Mouse (Mus musculus) heart, adult 2 months (tissue): Measurements from ENCODE around the gene Rnf19b. TPM values are rescaled to one million over a fixed set of nuclear protein-coding genes. Genes with fewer than 3 reads are reported as not detected.

Source experiments
- DNase-seq, 2 experiments: peaks; one replicate each; pipeline ENCODE4 v3.0.0; 2021
- H3K27ac ChIP-seq: fragments of 200-600 bp; 2 replicates; pipeline ENCODE4 v1.8.1; 2022
- H3K27me3 ChIP-seq: fragments of 200-500 bp; 2 replicates; pipeline ENCODE4 v1.6.1; 2012; ENCODE audit warnings: mild to moderate bottlenecking, low read length, inconsistent platforms, mixed read lengths; ENCODE audit not compliant: control insufficient read depth, insufficient read depth
- H3K36me3 ChIP-seq: fragments of 200-500 bp; 2 replicates; pipeline ENCODE4 v1.6.1; 2012; ENCODE audit warnings: low read length, inconsistent platforms; ENCODE audit not compliant: control insufficient read depth, insufficient read depth
- H3K4me1 ChIP-seq: fragments of 200-500 bp; 2 replicates; pipeline ENCODE4 v1.6.1; 2011; ENCODE audit warnings: low read length; ENCODE audit not compliant: control insufficient read depth, insufficient read depth
- H3K4me3 ChIP-seq: fragments of 200-600 bp; 2 replicates; pipeline ENCODE4 v1.8.1; 2022
- H3K79me2 ChIP-seq: fragments of 200-500 bp; replicated peaks from 2 replicates; pipeline ENCODE4 v1.6.1; 2012; ENCODE audit warnings: mild to moderate bottlenecking, inconsistent platforms, low read length, moderate library complexity, mixed read lengths; ENCODE audit not compliant: control insufficient read depth, insufficient read depth
- H3K9ac ChIP-seq: fragments of 200-500 bp; 2 replicates; pipeline ENCODE4 v1.6.1; 2012; ENCODE audit warnings: low read depth, mild to moderate bottlenecking, control low read depth, inconsistent platforms, low read length, mixed read lengths
- CTCF ChIP-seq: fragments of 200-600 bp; IDR thresholded peaks from 2 replicates; pipeline ENCODE4 v1.8.1; 2022; ENCODE audit warnings: antibody characterized with exemption, mild to moderate bottlenecking, moderate library complexity
- EP300 ChIP-seq: fragments of 200-500 bp; IDR thresholded peaks from 2 replicates; pipeline ENCODE4 v1.6.1; 2011; ENCODE audit warnings: low read depth, low read length, control low read depth; ENCODE audit not compliant: insufficient read depth
- POLR2A ChIP-seq: fragments of 200-500 bp; IDR thresholded peaks from 2 replicates; pipeline ENCODE4 v1.6.1; 2011; ENCODE audit warnings: mild to moderate bottlenecking, low read depth, low read length, control low read depth; ENCODE audit not compliant: insufficient read depth
- WGBS: fragments of 180-500 bp; shearing (Covaris S2); methylation state at CpG from one replicate; pipeline ENCODE4 v1.1.7; 2018; 5-methylcytosine and 5-hydroxymethylcytosine counted together
- intact Hi-C: fragments of 180-260 bp; cut with DNase I; formaldehyde crosslinking; loops from one replicate; pipeline ENCODE4 v1.15.1; 2025
- polyA plus RNA-seq: library from polyadenylated mRNA; depleted of rRNA; stranded (reverse); fragments of >200 nt; gene quantifications from 2 replicates; pipeline ENCODE4 v1.2.3, GENCODE M21; 2012
- total RNA-seq, 2 experiments: library from RNA; stranded (reverse); gene quantifications; 2 replicates each; pipeline ENCODE4 v1.2.3; 2021

The Rnf19b gene
- total and polyA plus RNA-seq, 3 experiments: 21.1 to 28.1 (median 27.1) TPM

- Histone ChIP-seq H3K27ac (no peak overlapping the region), H3K4me1 (no peaks in the 10 kb centered on the region), H3K79me2 (no peaks in the 10 kb centered on the region), H3K4me3 (no peak overlapping the region), H3K27me3 (no peaks in the 10 kb centered on the region), H3K36me3 (no peaks in the 10 kb centered on the region), H3K9ac (no peak overlapping the region)
- DNase-seq: no peak
- TF ChIP-seq POLR2A: no peak
- no peak for TF ChIP-seq EP300
- TF ChIP-seq CTCF: no peak
- 93% methylated on average over 9 of the region's 9 CpGs for WGBS
- intact Hi-C loops: loop anchor here (10.0 kb wide), 1 partner anchor 370 kb away; no protein-coding TSS in a partner anchor
Measured at GRCm38 (mm10) chr4:129084896-129085295, 26.8 kb downstream of the Rnf19b start.

- Histone ChIP-seq H3K27me3 (no peaks in the 10 kb centered on the region), H3K79me2 (no peaks in the 10 kb centered on the region), H3K9ac (no peak overlapping the region), H3K27ac (no peak overlapping the region), H3K4me1 (no peaks in the 10 kb centered on the region), H3K36me3 (no peaks in the 10 kb centered on the region), H3K4me3 (no peak overlapping the region)
- intact Hi-C loops: loop anchor here (1.0 to 10.0 kb wide), 4 partner anchors 115 to 371 kb away; no protein-coding TSS in a partner anchor
- peak; percentile 94 for TF ChIP-seq CTCF
- 0 out of 2 replicates have a peak, but pooled peaks have one; percentile 56 for TF ChIP-seq EP300
- no peak for TF ChIP-seq POLR2A
- peak; percentile 42 to 70 for DNase-seq
- WGBS: 28% methylated on average over 8 of the region's 8 CpGs
Measured at GRCm38 (mm10) chr4:129086078-129086477, 28.0 kb downstream of the Rnf19b start.

GRCm38 (mm10) chr4:129087850-129088249, 29.8 kb downstream of the Rnf19b start:
- H3K27me3 ChIP-seq: no peaks in the 10 kb centered on the region
- H3K4me3 ChIP-seq: no peak overlapping the region
- 55% methylated on average over 5 of the region's 5 CpGs for WGBS
- intact Hi-C loops: loop anchor here (10.0 kb wide), 1 partner anchor 373 kb away; no protein-coding TSS in a partner anchor
- H3K36me3 ChIP-seq: no peaks in the 10 kb centered on the region
- no peaks in the 10 kb centered on the region for H3K4me1 ChIP-seq
- H3K27ac ChIP-seq: no peak overlapping the region
- H3K9ac ChIP-seq: no peak overlapping the region
- TF ChIP-seq POLR2A (no peak), CTCF (no peak), EP300 (no peak)
- DNase-seq: no peak
- H3K79me2 ChIP-seq: no peaks in the 10 kb centered on the region

GRCm38 (mm10) chr4:129095276-129095675, 37.2 kb downstream of the Rnf19b start:
- Histone ChIP-seq H3K4me3 (no peak overlapping the region), H3K27me3 (no peaks in the 10 kb centered on the region), H3K27ac (no peak overlapping the region), H3K9ac (no peak overlapping the region), H3K79me2 (no peaks in the 10 kb centered on the region), H3K4me1 (no peaks in the 10 kb centered on the region), H3K36me3 (no peaks in the 10 kb centered on the region)
- no peak for DNase-seq
- WGBS: 28% methylated on average over 15 of the region's 15 CpGs
- no peak for TF ChIP-seq POLR2A
- TF ChIP-seq CTCF: no peak
- TF ChIP-seq EP300: no peak
- intact Hi-C loops: no loop called here

- no peaks in the 10 kb centered on the region for H3K79me2 ChIP-seq
- H3K4me3 ChIP-seq: no peak overlapping the region
- no peaks in the 10 kb centered on the region for H3K4me1 ChIP-seq
- no peaks in the 10 kb centered on the region for H3K36me3 ChIP-seq
- intact Hi-C loops: no loop called here
- no peak overlapping the region for H3K9ac ChIP-seq
- 74% methylated on average over 7 of the region's 7 CpGs for WGBS
- DNase-seq: no peak
- H3K27me3 ChIP-seq: no peaks in the 10 kb centered on the region
- H3K27ac ChIP-seq: no peak overlapping the region
- no peak for TF ChIP-seq POLR2A
- no peak for TF ChIP-seq EP300
- no peak for TF ChIP-seq CTCF
Measured at GRCm38 (mm10) chr4:129097006-129097405, 38.9 kb downstream of the Rnf19b start.

- Histone ChIP-seq H3K4me1 (no peaks in the 10 kb centered on the region), H3K79me2 (no peaks in the 10 kb centered on the region), H3K4me3 (no peak overlapping the region), H3K27me3 (peaks cover 9% of the 10 kb centered on the region), H3K27ac (no peak overlapping the region), H3K9ac (no peak overlapping the region), H3K36me3 (no peaks in the 10 kb centered on the region)
- WGBS: 36% methylated on average over 14 of the region's 14 CpGs
- TF ChIP-seq EP300: no peak
- TF ChIP-seq POLR2A: no peak
- TF ChIP-seq CTCF: no peak
- DNase-seq: no peak
- intact Hi-C loops: no loop called here
Measured at GRCm38 (mm10) chr4:129102133-129102829, 44.2 kb downstream of the Rnf19b start.
